Mouse (Mus musculus) neural tube, embryonic 14.5 days (tissue): Measurements from ENCODE around the gene Ifi27l2a. TPM values are rescaled to one million over a fixed set of nuclear protein-coding genes. Genes with fewer than 3 reads are reported as not detected.
"Not testable (repeated sequence)": the region's sequence is repeated elsewhere in the genome, so short reads cannot be mapped to it uniquely, and the experiment has no call there.

ENCODE experiments used
- ATAC-seq: fragments of 200-750 bp; cut with Nextera tagmentation; 2 replicates; pipeline ENCODE4 v1.8.0; 2017; ENCODE audit warnings: low read depth, mild to moderate bottlenecking, moderate TSS enrichment, moderate library complexity
- H3K27ac ChIP-seq: fragments of 300-500 bp; sonication (generic); 2 replicates; pipeline ENCODE4 v1.5.1; 2014; ENCODE audit warnings: low read depth, mild to moderate bottlenecking, control low read depth, low read length, moderate library complexity, mixed read lengths
- H3K27me3 ChIP-seq: fragments of 300-500 bp; sonication (generic); 2 replicates; pipeline ENCODE4 v1.6.1; 2014; ENCODE audit warnings: low read length; ENCODE audit not compliant: control insufficient read depth, insufficient read depth
- H3K36me3 ChIP-seq: fragments of 300-500 bp; sonication (generic); 2 replicates; pipeline ENCODE4 v1.6.1; 2014; ENCODE audit warnings: low read length, mixed read lengths; ENCODE audit not compliant: control insufficient read depth, insufficient read depth
- H3K4me1 ChIP-seq: fragments of 300-500 bp; sonication (generic); 2 replicates; pipeline ENCODE4 v1.6.1; 2014; ENCODE audit warnings: low read length; ENCODE audit not compliant: control insufficient read depth, insufficient read depth
- H3K4me2 ChIP-seq: fragments of 300-500 bp; sonication (generic); 2 replicates; pipeline ENCODE4 v1.6.1; 2014; ENCODE audit warnings: mild to moderate bottlenecking, low read depth, low read length, control low read depth
- H3K4me3 ChIP-seq: fragments of 300-500 bp; sonication (generic); 2 replicates; pipeline ENCODE4 v1.5.1; 2014; ENCODE audit warnings: low read depth, low read length, control low read depth, mixed read lengths
- H3K9ac ChIP-seq: fragments of 300-500 bp; sonication (generic); replicated peaks from 2 replicates; pipeline ENCODE4 v1.6.1; 2014; ENCODE audit warnings: low read depth, mild to moderate bottlenecking, control low read depth, low read length, mixed read lengths
- H3K9me3 ChIP-seq: fragments of 300-500 bp; sonication (generic); 2 replicates; pipeline ENCODE4 v1.6.1; 2016; ENCODE audit warnings: low read length; ENCODE audit not compliant: control insufficient read depth
- WGBS: fragments of 180-500 bp; shearing (Covaris S2); extraction: QIAGEN DNeasy Blood & Tissue Kit; methylation state at CpG from one replicate; pipeline ENCODE4 v1.1.7; 2014; 5-methylcytosine and 5-hydroxymethylcytosine counted together
- polyA plus RNA-seq: library from polyadenylated mRNA; unstranded; fragments of >200 nt; fragmentation: Nextera tagmentation; extraction: Ambion mirVana; gene quantifications from 2 replicates; pipeline ENCODE4 v1.2.1, GENCODE M21; 2014

The Ifi27l2a gene
- polyA plus RNA-seq, 1 experiment from 2014 or later = not detected

- H3K27ac ChIP-seq = no peak overlapping the region
Observed at GRCm38 (mm10) chr12:103477461-103478015, 34.1 kb upstream of the Ifi27l2a start.

GRCm38 (mm10) chr12:103476779-103477389, 33.4 kb upstream of the Ifi27l2a start:
- 78% methylated on average over 1 of the region's 1 CpGs for WGBS

More at GRCm38 (mm10) chr12:103477461-103478015, 34.1 kb upstream of the Ifi27l2a start:
- H3K4me2 ChIP-seq = no peak overlapping the region
- H3K9ac ChIP-seq = no peak overlapping the region
- no peaks in the 10 kb centered on the region for H3K9me3 ChIP-seq
- H3K4me1 ChIP-seq = no peaks in the 10 kb centered on the region
- 82% methylated on average over 7 of the region's 7 CpGs for WGBS
- ATAC-seq = no peak
- H3K4me3 ChIP-seq = no peak overlapping the region
- no peaks in the 10 kb centered on the region for H3K36me3 ChIP-seq
- H3K27me3 ChIP-seq = no peaks in the 10 kb centered on the region

DNA sequence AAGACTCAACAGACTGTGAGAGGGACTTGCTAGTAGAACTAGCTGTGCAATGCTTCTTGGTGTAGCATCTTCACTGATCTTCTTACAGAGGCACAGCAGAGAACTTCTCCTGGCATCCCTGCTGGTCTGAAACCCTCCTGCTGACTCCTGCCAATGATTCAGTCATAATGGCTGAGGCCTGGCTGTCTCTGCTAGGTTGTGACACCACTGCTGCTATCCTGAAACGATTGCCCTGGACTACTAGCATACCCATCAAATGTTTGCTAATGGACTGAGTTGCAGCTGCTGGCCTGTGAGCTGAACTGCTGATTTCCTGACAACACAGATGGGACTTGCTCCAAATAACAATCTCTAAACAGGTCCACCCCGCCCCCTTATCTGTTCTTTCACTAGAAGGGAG, 31.0 kb upstream of the Ifi27l2a start:
- H3K4me2 ChIP-seq = no peak overlapping the region
- no peaks in the 10 kb centered on the region for H3K4me1 ChIP-seq
- 48% methylated on average over 2 of the region's 2 CpGs for WGBS
- no peaks in the 10 kb centered on the region for H3K36me3 ChIP-seq
- no peak overlapping the region for H3K27ac ChIP-seq
- H3K9me3 ChIP-seq = no peaks in the 10 kb centered on the region
- no peaks in the 10 kb centered on the region for H3K27me3 ChIP-seq
- H3K4me3 ChIP-seq = no peak overlapping the region
- no peak overlapping the region for H3K9ac ChIP-seq
- no peak for ATAC-seq

More at GRCm38 (mm10) chr12:103476779-103477389, 33.4 kb upstream of the Ifi27l2a start:
- no peaks in the 10 kb centered on the region for H3K36me3 ChIP-seq
- no peaks in the 10 kb centered on the region for H3K9me3 ChIP-seq
- H3K4me3 ChIP-seq = no peak overlapping the region
- H3K27me3 ChIP-seq = no peaks in the 10 kb centered on the region
- no peaks in the 10 kb centered on the region for H3K4me1 ChIP-seq
- ATAC-seq = no peak
- H3K9ac ChIP-seq = no peak overlapping the region
- no peak overlapping the region for H3K27ac ChIP-seq
- H3K4me2 ChIP-seq = no peak overlapping the region

DNA sequence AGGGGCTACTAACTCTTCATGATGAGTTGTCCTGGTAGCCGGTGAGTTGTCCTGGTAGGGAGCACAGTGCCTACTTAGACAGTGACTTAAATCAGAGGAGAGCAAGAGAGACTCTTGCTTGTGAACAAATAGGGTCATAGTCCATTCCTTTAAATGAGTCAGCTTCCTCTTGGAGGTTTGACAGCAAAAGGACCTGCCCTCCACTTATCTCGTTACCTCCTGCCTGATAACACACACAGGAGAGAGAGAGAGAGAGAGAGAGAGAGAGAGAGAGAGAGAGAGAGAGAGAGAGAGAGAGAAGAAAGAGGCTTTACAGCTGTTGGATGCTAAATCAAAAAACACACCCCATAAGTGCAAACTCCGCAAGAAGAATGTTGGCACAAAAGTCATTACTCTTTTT, 13.7 kb upstream of the Ifi27l2a start, which contains the start of gene Ifi27l2b:
Gene Ifi27l2b (minus strand): TSS at position 84 of the 400 bp plus-strand sequence.
- H3K4me2 ChIP-seq = no peak within 1 kb of the TSS
- 77% methylated on average over 3 of the region's 3 CpGs for WGBS
- no peaks in the 10 kb centered on the region for H3K36me3 ChIP-seq
- H3K27ac ChIP-seq = no peak within 1 kb of the TSS
- ATAC-seq = no peak
- H3K4me1 ChIP-seq = no peaks in the 10 kb centered on the region
- no peaks in the 10 kb centered on the region for H3K9me3 ChIP-seq
- no peak within 1 kb of the TSS for H3K9ac ChIP-seq
- H3K27me3 ChIP-seq = no peaks in the 10 kb centered on the region
- H3K4me3 ChIP-seq = no peak within 1 kb of the TSS

DNA sequence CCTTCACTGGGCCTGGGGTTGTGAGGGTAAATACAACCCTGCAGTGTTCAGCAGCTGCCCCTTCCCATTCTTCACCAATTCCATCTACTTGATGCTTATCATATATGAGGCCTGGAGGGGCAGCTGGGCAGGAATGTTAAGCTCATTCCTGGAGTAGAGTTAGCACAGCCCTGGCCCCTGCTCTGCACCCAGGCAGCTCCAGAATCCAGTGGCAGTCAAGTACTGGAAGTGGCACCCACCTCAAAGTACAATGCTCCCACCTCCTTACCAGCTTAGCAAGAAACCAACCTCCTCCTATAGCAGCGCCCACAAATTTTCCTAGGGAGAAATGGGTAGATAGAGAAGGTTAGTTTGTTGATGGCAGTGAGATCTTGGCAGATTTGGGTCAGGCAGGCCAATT, 13.2 kb upstream of the Ifi27l2a start:
- H3K27me3 ChIP-seq, H3K4me1 ChIP-seq, H3K9ac ChIP-seq, H3K9me3 ChIP-seq, H3K27ac ChIP-seq, ATAC-seq, H3K4me2 ChIP-seq, H3K4me3 ChIP-seq, H3K36me3 ChIP-seq: not testable (repeated sequence)
- no CpG with 5 or more reads among the region's 1 CpGs for WGBS

GRCm38 (mm10) chr12:103453361-103453760, 9.9 kb upstream of the Ifi27l2a start:
- Histone ChIP-seq H3K9me3 (no peaks in the 10 kb centered on the region), H3K9ac (no peak overlapping the region), H3K27ac (no peak overlapping the region), H3K4me2 (no peak overlapping the region), H3K27me3 (no peaks in the 10 kb centered on the region), H3K4me1 (no peaks in the 10 kb centered on the region), H3K36me3 (no peaks in the 10 kb centered on the region), H3K4me3 (no peak overlapping the region)
- no peak for ATAC-seq

DNA sequence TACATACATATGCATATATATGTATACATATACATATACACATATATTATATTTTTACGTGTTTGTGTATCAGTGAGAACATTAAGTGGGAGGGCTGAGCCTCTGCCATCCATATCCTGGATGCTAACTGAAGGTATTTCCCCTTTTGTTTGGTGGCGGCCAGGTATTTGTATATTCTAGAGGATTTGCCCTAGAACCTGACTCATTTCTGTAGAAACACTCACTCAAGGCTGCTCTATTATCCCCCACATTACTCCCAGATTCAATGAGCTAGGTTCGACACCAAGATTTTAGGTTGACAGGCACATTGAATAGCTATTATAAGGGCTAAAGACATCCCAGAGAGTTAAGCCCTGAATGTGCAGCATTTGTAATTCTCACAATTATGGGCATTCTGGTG, 1.6 kb upstream of the Ifi27l2a start:
- Histone ChIP-seq H3K4me1 (no peaks in the 10 kb centered on the region), H3K36me3 (no peaks in the 10 kb centered on the region), H3K4me2 (no peak overlapping the region), H3K9ac (no peak overlapping the region), H3K4me3 (no peak overlapping the region), H3K27ac (no peak overlapping the region), H3K9me3 (no peaks in the 10 kb centered on the region), H3K27me3 (no peaks in the 10 kb centered on the region)
- ATAC-seq = no peak
- WGBS = 85% methylated on average over 3 of the region's 3 CpGs

DNA sequence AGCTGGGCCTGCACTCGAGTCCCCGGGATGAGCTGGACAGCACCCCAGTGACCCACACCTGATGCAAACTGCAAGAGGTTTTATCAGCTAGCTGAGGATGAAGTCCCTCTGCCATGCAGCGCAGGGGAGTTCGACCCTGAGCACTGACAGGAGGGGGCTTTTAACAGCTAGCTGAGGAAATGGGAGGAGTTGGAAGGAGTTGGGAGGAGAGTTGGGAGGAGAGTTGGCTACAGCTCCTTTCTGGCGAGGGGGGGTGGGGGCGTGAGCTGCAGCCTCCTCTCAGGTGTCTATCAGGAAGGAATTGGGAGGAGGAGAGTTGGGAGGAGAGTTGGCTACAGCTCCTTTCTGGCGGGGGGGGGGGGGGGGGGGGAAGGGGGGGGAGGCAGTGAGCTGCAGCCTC, 781 bp upstream of the Ifi27l2a start:
- WGBS = 50% methylated on average over 5 of the region's 7 CpGs
- H3K4me2 ChIP-seq, H3K9me3 ChIP-seq, ATAC-seq, H3K9ac ChIP-seq, H3K4me1 ChIP-seq, H3K27ac ChIP-seq, H3K27me3 ChIP-seq, H3K4me3 ChIP-seq, H3K36me3 ChIP-seq: not testable (repeated sequence)

GRCm38 (mm10) chr12:103437601-103438000, 5.9 kb downstream of the Ifi27l2a start:
- H3K27ac ChIP-seq = no peak overlapping the region
- H3K9ac ChIP-seq = no peak overlapping the region
- H3K27me3 ChIP-seq = no peaks in the 10 kb centered on the region
- no peaks in the 10 kb centered on the region for H3K9me3 ChIP-seq
- no peaks in the 10 kb centered on the region for H3K36me3 ChIP-seq
- no peak for ATAC-seq
- H3K4me1 ChIP-seq = no peaks in the 10 kb centered on the region
- no peak overlapping the region for H3K4me2 ChIP-seq
- 100% methylated on average over 1 of the region's 1 CpGs for WGBS
- H3K4me3 ChIP-seq = no peak overlapping the region
